Comparison of ENCODE assay signal across 21 mouse cellular contexts in the genomic region with DNA sequence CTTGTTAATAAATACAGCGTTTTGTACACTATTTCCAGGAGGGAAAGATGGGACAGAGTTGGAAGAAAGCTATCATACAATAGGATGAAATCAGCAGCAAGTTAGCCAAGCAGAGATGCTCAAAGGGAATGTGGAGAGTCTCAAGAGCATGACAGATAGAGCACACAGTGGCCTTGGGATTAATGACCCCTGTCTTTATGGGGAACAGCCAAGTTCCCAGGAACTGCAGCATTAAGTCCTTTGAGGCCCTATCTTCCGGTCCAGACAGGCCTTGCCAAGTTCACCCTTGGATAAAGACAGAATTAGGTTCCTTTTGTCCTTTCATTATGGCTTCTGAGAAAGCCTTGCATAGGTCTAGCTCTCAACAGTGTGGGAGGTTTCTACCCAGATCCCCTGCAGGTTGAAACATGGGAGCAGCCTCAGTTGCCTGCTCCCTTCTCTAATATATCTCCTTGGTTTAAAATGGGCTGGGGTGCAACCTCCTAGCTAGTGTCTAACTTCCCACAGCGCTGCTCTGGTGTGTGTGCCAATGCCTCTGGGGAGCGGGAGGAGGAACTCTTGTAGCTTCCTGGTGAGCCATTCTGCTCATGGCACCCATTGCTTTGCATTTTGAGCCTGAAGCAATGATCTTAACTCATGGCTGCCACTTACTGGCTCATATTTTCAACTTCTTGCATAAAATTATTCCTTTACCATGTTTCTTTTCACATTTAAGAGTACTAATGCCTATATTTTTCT. TPM values are rescaled to one million over a fixed set of nuclear protein-coding genes. Genes with fewer than 3 reads are reported as not detected.
"Had no signal": no experiment of that assay in that cellular context is flagged by ENCODE, and none has a peak within 500 bp of the region (broad histone marks: within the 10 kb centered on the region; RNA-seq: fewer than 3 reads in every experiment).

No protein-coding gene starts in this region.

- H3K9ac ChIP-seq: limb, embryonic 12.5 days; liver, embryonic 13.5 days; midbrain, embryonic 15.5 days; neural tube, embryonic 12.5 days had no signal

- H3K4me1 ChIP-seq: limb, embryonic 12.5 days; liver, embryonic 13.5 days; midbrain, embryonic 15.5 days; neural tube, embryonic 12.5 days had no signal

- H3K4me3 ChIP-seq: limb, embryonic 12.5 days; liver, embryonic 13.5 days; megakaryocyte, embryonic 14.5 days; midbrain, embryonic 15.5 days; neural tube, embryonic 12.5 days had no signal

- H3K27me3 ChIP-seq: limb, embryonic 12.5 days; liver, embryonic 13.5 days; megakaryocyte, embryonic 14.5 days; midbrain, embryonic 15.5 days; neural tube, embryonic 12.5 days had no signal

- H3K27ac ChIP-seq: kidney, postnatal 0 days; limb, embryonic 12.5 days; liver, embryonic 13.5 days; midbrain, embryonic 15.5 days; neural tube, embryonic 12.5 days had no signal

- H3K36me3 ChIP-seq: limb, embryonic 12.5 days; liver, embryonic 13.5 days; midbrain, embryonic 15.5 days; neural tube, embryonic 12.5 days had no signal

- DNase-seq: kidney, adult 2 months; kidney, postnatal 36 days; layer of hippocampus, adult 9-11 months; layer of hippocampus, postnatal 36 days; liver, embryonic 13.5 days; lung, adult 2 months; lung, postnatal 36 days; right cerebral cortex, postnatal 14 days; thymus, adult 18-20 months; thymus, postnatal 14 days had no signal

- H3K9me3 ChIP-seq: limb, embryonic 12.5 days; liver, embryonic 13.5 days; megakaryocyte, embryonic 14.5 days; midbrain, embryonic 15.5 days; neural tube, embryonic 12.5 days had no signal

- H3K4me2 ChIP-seq: limb, embryonic 12.5 days; liver, embryonic 13.5 days; midbrain, embryonic 11.5 days; midbrain, embryonic 15.5 days; neural tube, embryonic 12.5 days had no signal

- ATAC-seq: intestine, embryonic 16.5 days; lung, postnatal 0 days; midbrain, embryonic 15.5 days had no signal

RNA-seq across cellular contexts. Expression of a gene that starts 32.1 kb away (rescaled TPM):
- total RNA-seq: layer of hippocampus, adult 18-20 months; layer of hippocampus, postnatal 36 days; left cerebral cortex, adult 8-10 months; left cerebral cortex, postnatal 36 days had no signal
- polyA plus RNA-seq: kidney, adult 2 months; kidney, postnatal 0 days; limb, embryonic 12.5 days; liver, embryonic 13.5 days; lung, postnatal 0 days; midbrain, embryonic 11.5 days; midbrain, embryonic 15.5 days; neural tube, embryonic 12.5 days had no signal

RNA-seq across cellular contexts. Expression of a gene that starts 47.6 kb away (rescaled TPM):
- polyA plus RNA-seq: midbrain, embryonic 11.5 days; midbrain, embryonic 15.5 days; neural tube, embryonic 12.5 days had no signal
